Comparison of ENCODE assay signal across 17 mouse cellular contexts in genomic region chr13:36152728-36153498, GRCm38 (mm10). TPM values are rescaled to one million over a fixed set of nuclear protein-coding genes. Genes with fewer than 3 reads are reported as not detected.
DNase-seq lines count a peak whose midpoint lies in the region; ATAC-seq lines count a peak whose summit lies in the region.
"Had no signal": no experiment of that assay in that cellular context is flagged by ENCODE, and none has a peak within 500 bp of the region (broad histone marks: within the 10 kb centered on the region; RNA-seq: fewer than 3 reads in every experiment).

No protein-coding gene starts in this region.

- H3K27me3 ChIP-seq in lung, embryonic 16.5 days (ENCODE audit: control insufficient read depth, insufficient read depth, low read depth, low read length), result no peaks in the 10 kb centered on the region
- H3K27me3 ChIP-seq: CH12.LX; heart, embryonic 15.5 days; hindbrain, embryonic 12.5 days; stomach, embryonic 15.5 days had no signal

- intact Hi-C loops in gastrocnemius, postnatal 36 days (cut with DNase I), result no loop called here

- 45% methylated on average over 5 of the region's 5 CpGs for WGBS in lung, embryonic 16.5 days

- H3K4me3 ChIP-seq in lung, embryonic 16.5 days (ENCODE audit: low read length), result no peak overlapping the region
- H3K4me3 ChIP-seq: heart, embryonic 15.5 days; hindbrain, embryonic 12.5 days; stomach, embryonic 15.5 days had no signal

- peaks cover 5% of the 10 kb centered on the region; the same call in 1 of the 2 replicates for H3K4me1 ChIP-seq in lung, embryonic 16.5 days (replicated peaks; ENCODE audit: control insufficient read depth, insufficient read depth, low read length)

- peak; percentile 80 for ATAC-seq in lung, embryonic 16.5 days (ENCODE audit: low read depth)
- ATAC-seq: activated CD4-positive, CD25-positive, alpha-beta regulatory T cell, adult 4 months had no signal

- H3K36me3 ChIP-seq in lung, embryonic 16.5 days (ENCODE audit: control insufficient read depth, insufficient read depth, low read length), result no peaks in the 10 kb centered on the region
- H3K36me3 ChIP-seq: heart, embryonic 15.5 days; hindbrain, embryonic 12.5 days; stomach, embryonic 15.5 days had no signal

- no peaks in the 10 kb centered on the region; the same call in 1 of the 2 replicates for H3K9me3 ChIP-seq in lung, embryonic 16.5 days (ENCODE audit: control insufficient read depth, low read length)
- H3K9me3 ChIP-seq: heart, embryonic 15.5 days; hindbrain, embryonic 12.5 days; stomach, embryonic 15.5 days had no signal

- H3K27ac ChIP-seq in lung, embryonic 16.5 days (ENCODE audit: low read length), result peak overlapping the region; percentile 81
- H3K27ac ChIP-seq: heart, embryonic 15.5 days; hindbrain, embryonic 12.5 days; stomach, embryonic 15.5 days had no signal

- H3K4me2 ChIP-seq in lung, embryonic 16.5 days (ENCODE audit: low read depth, low read length), result 0 out of 2 replicates have a peak overlapping the region, but pooled peaks have one; percentile 23
- H3K4me2 ChIP-seq: heart, embryonic 15.5 days; hindbrain, embryonic 12.5 days; stomach, embryonic 15.5 days had no signal

- H3K9ac ChIP-seq in lung, embryonic 16.5 days (ENCODE audit: low read length), result no peak overlapping the region
- H3K9ac ChIP-seq: heart, embryonic 15.5 days; hindbrain, embryonic 12.5 days; stomach, embryonic 15.5 days had no signal

- DNase-seq in brain, adult 2 months (ENCODE audit: low read depth, low spot score), result peak; percentile 75
- peak; percentile 63 for DNase-seq in cerebellum, adult 11-12 months
- DNase-seq in cerebellum, postnatal 36 days, result peak; percentile 36 to 41
- no peak for DNase-seq in kidney, postnatal 4 days
- no peak for DNase-seq in B cell, adult 2 months
- no peak for DNase-seq in gastrocnemius, postnatal 36 days
- DNase-seq in yolk sac, embryonic 10.5 days (ENCODE audit: low spot score), result no peak
- DNase-seq: heart, adult 18-20 months; midbrain, embryonic 14.5 days; spleen, adult 18-20 months; thymus, postnatal 36 days had no signal

RNA-seq across cellular contexts. Expression of gene Lyrm4, which starts 35.6 kb away (rescaled TPM):
- polyA plus RNA-seq in lung, embryonic 16.5 days (2015; fragmentation: Nextera tagmentation; extraction: Ambion mirVana), result 23.2 and 23.7 TPM in 2 replicates
- total RNA-seq in gastrocnemius, postnatal 36 days (2021), result 1 to 10 TPM; 4.8 to 5.1 TPM

RNA-seq across cellular contexts. Expression of gene Fars2, which starts 35.7 kb away (rescaled TPM):
- 38.1 and 39.6 TPM in 2 replicates for polyA plus RNA-seq in lung, embryonic 16.5 days (2015; fragmentation: Nextera tagmentation; extraction: Ambion mirVana)
- total RNA-seq in gastrocnemius, postnatal 36 days (2021), result 10 to 100 TPM; 33.3 to 41.8 TPM

Comparison
In these comparisons a context has a peak if more than half of its experiments do, and no peak if none do; other contexts are left out.
1. DNase-seq: peak in brain, adult 2 months (single experiment), cerebellum, adult 11-12 months (single experiment) and cerebellum, postnatal 36 days (2 of 2); none in kidney, postnatal 4 days (0 of 2), B cell, adult 2 months (0 of 2), gastrocnemius, postnatal 36 days (0 of 2) and yolk sac, embryonic 10.5 days (single experiment).